Mouse (Mus musculus) brain, embryonic 18.5 days (tissue): ENCODE measurements at regions not wholly inside any gene's neighbourhood (a gene's known extent, or its start where the extent isn't known, plus 50 kb on each side); places are given as distances from the start of the nearest gene placed in this dataset.
A peak's percentile ranks its signal among the peaks of the same experiment; 100 is the strongest.

ENCODE experiments used
- DNase-seq: peaks from one replicate; pipeline ENCODE4 v3.0.0-alpha.2; 2012; ENCODE audit warnings: low read depth, low spot score

DNA sequence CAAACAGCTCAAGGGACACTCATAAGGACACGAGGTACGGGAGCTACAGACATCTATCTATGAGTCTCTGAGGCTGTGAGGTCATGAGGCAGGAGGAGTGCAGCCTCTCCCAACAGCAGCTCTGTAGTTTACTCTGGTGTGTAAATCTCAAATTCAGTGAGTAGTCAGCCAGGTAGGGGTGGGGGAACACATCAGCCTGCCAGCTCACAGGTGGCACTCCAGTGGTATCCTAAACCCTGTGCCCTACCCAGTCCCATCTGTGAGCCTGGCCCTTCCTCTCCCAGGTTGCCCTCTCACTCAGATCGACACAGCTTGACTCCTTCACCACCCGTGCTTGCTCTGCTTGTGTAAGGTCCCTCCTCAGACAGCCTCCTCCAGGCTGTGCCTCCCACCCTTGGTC lies 202.2 kb downstream of the Sipa1l2 start:
- no peak for DNase-seq

DNA sequence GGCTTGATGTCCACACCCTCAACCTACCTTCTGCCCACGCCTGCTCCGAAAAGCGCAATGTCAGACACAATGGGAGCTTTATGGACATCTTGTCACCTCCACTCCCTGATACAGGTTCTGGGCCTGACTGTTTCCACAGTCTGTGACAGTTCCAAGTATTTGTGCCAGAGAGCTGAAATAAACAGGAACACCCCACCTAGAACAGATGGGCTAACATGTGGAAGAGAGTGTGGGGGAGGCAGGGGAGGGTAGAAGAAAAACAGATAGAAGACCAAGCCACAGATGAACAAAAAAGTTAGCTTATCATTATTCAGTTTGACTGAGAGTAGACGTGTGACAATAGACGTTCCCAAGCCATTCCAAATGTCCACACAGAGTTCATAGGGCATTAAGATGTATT lies 204.6 kb downstream of the Sipa1l2 start:
- DNase-seq: no peak

DNA sequence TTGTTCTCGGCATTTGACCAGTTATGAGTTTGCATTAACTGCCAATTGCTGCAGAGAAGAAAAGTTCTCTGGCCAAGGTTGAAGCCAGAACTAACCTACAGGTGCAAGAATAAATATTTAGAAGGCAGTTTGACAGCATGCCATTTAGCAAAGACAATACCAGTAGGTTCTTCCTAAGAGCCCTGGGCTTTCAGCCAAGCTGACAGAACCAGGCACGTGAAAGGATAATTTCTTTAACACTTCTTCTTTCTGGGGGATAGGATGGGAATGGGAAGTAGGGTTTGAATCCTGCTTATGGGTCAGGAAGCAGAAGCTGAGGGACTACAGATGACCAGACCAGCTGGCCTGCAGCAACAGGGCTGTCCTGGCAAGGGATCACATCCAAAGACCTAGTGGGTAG lies 210.2 kb downstream of the Sipa1l2 start:
- no peak for DNase-seq

DNA sequence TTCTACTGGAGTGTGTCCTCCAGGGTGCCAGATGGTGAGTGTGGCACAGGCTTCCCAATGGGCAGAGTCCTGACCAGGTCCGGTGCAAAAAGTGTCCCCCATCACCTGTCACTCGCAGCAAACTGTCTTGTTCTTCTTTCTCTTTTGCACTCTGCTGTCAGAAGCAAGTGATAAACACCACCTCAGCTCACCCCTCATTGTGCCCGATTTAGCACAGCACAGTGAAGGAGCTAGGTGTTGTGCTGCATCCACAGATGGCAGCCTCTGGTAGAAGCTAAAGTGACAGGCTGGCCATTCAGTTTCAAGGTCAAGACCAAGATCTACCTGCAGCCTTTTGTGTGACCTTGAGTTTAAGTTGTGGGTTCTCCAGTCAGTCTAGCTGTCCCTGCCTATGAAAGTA lies 211.8 kb downstream of the Sipa1l2 start:
- DNase-seq: no peak

- no peak for DNase-seq
Measured at GRCm38 (mm10) chr8:125355059-125355509, 214.5 kb downstream of the Sipa1l2 start.

DNA sequence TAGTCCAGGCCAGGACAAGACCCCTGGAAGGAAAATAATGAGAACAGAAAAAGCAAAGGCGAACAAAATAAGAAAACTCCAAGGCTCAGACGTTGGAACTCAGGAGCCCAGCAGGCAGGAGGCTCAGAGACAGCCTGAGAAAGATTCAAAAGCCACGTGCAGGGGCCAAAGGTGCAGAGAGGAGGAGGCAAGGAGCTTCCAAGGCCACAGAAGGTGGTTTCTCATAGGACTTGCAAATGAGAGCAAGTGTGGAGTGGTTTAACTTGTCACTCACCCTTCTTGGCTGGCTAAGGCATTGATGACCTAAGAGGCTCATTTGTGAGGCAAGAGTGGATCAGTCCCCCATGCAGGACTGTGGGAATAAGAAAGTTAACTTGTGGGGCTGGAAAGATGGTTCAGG lies 217.3 kb downstream of the Sipa1l2 start:
- no peak for DNase-seq

- DNase-seq: no peak
Measured at GRCm38 (mm10) chr8:125351486-125352032, 218.0 kb downstream of the Sipa1l2 start.

DNA sequence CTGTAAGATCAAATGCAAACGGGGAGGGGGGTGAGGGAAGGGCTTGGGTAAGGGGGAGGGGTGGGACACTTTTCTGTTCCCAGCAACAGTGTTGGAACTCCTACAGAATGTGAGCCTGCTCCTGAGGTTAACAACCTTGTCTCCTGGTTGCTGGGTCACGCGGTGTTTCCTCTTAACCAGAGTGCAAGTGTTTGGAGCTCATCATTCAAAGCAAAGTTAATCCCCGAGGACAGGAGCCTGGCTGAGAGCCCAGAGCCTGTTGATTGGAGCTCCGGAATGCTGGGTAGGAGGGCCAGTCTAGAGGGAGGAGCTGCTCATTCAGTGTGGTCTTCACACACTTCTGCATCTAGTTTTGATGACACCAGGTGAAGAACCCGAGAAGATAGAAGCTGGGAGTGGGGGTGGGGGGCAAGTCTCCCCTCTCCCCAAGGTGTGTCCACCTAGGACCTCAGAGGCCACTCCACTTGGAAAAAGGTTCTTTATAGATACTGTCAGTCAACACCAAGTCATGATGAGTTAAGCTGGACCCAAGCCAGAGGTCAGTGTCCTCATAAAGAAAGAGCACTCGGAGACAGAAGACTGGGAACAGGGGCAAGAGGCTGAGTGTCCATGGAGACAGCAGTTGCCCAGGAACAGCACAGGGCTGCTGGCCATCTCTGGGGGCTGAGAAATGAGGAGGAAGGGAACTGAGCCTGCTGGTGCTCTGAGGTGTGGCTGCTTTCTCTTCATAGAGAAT lies 220.2 kb downstream of the Sipa1l2 start:
- DNase-seq: peak; percentile 40

- no peak for DNase-seq
Measured at GRCm38 (mm10) chr8:125346182-125346581, 223.4 kb downstream of the Sipa1l2 start.

- no peak for DNase-seq
Measured at GRCm38 (mm10) chr8:125345571-125345970, 224.0 kb downstream of the Sipa1l2 start.

DNA sequence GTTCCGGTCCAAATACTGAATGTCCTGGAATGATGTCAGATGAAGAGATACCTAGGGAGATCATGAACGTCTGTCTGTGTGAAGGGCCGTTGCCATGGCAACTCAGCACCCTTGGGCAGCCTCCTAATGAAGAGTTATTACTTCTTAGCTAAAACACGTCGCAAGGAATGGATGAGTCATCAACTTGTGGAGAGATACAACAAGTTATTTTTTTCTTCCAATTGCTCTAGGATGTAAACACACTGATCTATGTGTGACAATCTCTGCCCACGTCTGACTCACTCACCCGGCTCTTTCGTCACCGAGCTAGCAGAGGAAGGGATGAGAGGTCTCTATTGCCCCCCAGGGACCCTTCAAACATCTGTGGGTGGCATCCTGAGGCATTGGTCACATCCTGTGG lies 225.7 kb downstream of the Sipa1l2 start:
- DNase-seq: no peak

GRCm38 (mm10) chr8:125342521-125342920 lies 227.1 kb downstream of the Sipa1l2 start:
- DNase-seq: no peak

- DNase-seq: no peak
Measured at GRCm38 (mm10) chr8:125341606-125342005, 228.0 kb downstream of the Sipa1l2 start.

DNA sequence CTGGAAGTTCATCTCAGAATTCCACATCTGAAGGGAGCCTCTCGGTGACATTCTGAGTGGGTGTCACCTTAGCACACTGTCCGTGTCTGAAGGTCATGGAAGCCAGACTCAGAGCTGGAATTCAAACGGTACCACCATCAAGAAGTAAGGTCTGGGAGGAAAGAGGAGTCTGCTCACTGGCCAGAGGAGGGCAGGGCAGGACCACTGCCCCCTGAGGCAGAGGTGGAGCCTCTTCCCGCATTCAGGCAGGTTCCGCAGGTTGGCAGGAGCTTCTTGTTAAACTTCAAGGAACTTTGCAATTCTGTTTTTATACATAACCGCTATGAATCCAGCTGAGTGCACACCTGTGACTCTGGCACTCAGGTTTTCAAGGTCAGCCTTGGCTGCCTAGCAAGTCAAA lies 231.4 kb downstream of the Sipa1l2 start:
- no peak for DNase-seq

DNA sequence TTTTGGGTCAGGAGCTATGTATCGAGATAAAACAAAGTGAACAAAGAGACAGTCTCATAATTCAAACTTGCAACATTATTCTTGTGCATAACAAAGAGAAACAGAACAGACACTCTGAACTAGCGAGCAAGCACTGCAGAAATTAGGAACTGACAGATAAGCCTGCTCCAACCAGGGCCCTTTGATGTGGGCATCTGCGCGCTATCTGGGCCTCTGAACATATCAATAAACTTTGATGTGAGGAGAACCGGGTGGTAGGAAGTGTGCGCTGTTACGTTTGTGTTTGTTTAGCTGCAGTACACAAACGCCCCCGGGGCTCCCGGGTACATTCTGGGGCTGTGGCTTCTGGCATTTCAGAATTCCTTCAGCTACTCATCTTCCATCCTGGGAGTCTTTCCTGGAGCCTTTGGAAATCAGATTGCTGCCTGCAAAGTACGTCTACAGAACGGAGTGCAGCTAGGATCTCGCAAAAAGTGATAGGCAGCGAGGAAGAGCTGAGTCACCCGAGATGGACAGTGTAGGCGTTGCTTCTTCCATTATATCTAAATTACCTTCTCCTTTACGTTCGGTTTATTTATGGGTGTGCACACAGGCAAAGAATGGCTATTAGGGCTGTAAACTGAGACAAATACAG lies 232.0 kb downstream of the Sipa1l2 start:
- no peak for DNase-seq

- DNase-seq: no peak
Measured at GRCm38 (mm10) chr8:125336799-125337198, 232.8 kb downstream of the Sipa1l2 start.

DNA sequence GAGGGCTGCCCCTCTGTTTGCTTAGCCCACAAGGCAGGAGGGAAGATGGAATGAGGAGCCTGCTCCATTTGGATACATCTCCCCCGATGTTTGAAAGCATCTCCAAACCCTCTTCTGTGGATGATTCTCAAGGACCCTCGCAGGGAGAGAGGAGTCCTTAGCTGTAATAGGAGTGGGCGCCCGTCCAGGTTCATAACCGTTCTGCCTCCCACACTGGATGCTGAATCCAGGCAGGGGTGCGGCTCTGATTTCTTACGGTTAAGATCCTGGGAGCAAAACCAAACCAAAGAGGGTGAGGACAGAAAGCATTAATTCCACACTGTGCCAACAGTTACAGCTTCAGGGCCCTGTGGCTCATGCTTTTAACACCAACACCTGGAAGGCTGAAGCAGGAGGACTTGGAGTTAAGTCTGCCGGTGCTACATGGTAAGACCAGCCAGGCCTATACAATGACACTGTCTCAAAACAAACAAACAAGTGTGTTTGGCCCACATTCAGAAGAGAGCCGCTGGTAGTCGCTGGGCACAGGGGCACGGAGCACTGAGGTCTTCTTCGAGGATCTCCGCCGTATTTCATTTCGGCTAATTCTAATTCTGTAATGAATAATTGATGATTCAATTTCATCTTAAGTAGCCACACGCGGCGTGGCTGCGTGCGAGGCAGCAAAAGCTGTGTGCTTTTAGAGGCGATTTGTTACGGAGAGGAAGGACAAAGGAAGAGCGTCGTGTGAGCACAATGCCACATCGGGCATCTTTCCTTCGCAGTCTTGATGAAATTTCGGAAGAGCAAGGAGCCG lies 233.8 kb downstream of the Sipa1l2 start:
- DNase-seq: no peak

GRCm38 (mm10) chr8:125335171-125335570 lies 234.4 kb downstream of the Sipa1l2 start:
- DNase-seq: no peak

DNA sequence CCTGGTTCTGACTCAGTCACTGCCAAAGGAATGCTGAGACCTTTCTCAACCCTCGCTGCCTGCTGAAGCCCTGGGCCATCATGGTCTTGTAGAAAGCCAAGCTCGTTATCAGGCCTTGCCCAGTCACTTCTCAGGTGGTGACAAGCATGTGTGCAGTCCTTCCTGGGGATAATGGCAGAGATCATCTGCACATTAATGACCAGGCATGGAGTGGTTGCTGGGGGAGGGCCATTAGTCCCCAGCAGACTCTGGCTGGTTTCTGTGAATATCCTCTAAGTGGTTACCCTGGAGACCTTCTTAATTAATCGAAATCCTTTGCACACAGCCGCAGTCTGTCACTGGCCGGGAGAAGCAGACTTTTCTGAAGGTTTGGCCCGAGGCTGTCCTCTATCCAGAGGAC lies 239.0 kb downstream of the Sipa1l2 start:
- no peak for DNase-seq

GRCm38 (mm10) chr8:125328650-125329049 lies 241.0 kb downstream of the Sipa1l2 start:
- no peak for DNase-seq

DNA sequence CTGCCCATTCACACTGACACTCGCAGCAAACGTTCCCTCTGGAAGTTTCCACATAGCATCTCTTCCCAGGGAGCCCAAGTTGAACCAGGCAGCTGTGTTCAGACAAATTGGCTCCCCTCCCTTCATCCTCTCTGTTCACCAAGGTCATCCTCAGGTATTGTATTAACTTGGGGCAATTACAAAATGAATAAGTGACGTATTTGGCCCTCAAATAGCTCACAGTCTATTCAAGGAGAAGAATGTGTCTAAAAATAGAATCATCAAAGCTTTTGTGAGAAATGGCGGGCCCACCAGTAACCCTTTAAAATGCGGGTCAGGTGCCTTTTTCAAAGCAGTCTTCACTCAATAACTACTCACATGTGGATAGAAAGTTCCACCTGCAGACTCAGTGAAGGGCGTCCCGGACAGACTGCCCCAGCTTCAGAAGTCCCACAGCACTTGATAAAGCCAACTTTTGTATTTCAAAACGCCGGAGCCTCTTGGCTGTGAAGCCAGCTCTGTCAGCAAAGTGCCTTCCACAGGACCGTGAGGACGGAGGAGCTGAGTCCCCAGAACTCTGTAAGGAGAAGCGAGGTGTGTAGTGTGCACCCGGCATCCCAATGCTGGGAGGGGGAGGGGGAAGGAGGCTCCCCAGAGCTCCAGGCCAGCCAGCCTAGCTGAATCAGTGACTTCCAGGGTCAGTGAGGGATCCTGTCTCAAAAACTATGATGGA lies 241.9 kb downstream of the Sipa1l2 start:
- DNase-seq: no peak

- DNase-seq: no peak
Measured at GRCm38 (mm10) chr8:125327006-125327405, 242.6 kb downstream of the Sipa1l2 start.
